Mouse (Mus musculus): Measurements from ENCODE around the gene Wls. TPM values are rescaled to one million over a fixed set of nuclear protein-coding genes. Genes with fewer than 3 reads are reported as not detected.

Wls gene
- total and polyA plus RNA-seq, 3 experiments, result not detected

DNA sequence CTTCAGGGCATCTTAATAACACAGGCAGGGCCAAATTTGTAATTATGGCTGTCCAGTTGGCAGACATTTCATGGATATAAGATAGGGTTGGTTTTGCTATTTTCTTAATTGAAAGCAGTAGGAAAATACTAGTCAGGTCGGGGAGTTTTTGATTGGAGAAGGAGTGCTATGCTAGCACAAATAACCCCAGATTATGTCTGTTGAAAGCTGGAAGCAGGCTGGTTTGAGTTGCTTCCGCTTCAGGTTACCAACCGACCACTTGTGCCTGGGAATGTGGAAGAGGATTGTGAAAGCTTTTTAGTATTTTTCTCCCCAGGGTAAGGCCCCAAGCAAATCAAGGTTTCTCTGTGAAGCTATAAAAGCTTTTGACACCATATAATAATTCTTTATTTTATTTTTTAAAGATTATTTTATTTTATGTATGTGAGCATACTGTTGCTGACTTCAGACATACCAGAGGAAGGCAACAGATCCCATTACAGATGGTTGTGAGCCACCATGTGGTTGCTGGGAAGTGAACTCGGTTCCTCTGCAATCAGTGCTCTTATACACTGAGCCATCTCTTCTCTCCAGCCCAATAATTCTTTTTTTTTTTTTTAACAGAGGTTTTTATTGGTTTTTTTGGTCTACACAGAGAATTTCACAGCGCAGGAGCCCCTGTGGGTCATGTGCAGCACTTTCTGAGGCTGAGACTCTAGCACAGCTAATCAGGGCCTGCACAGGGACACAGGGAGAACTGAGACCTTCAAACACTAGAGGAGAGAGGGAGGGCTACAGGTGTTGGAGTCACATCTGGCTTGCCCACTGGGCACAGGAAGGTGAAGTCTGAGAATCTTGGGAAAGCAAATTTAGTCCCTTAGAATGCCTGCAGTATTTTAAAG lies 50.9 kb downstream of the Wls start:
- dilution Hi-C loops (cut with MboI; ENCODE audit: extremely low pct_ligation_motif_present, extremely low pct_unique_long_range_greater_than_20kb, low sequenced_read_pairs), result no loop called here
- Histone ChIP-seq H3K27ac (ENCODE audit: insufficient read depth, low read depth) (no peak overlapping the region), H3K9ac (ENCODE audit: insufficient read depth, low read depth) (no peak overlapping the region)

DNA sequence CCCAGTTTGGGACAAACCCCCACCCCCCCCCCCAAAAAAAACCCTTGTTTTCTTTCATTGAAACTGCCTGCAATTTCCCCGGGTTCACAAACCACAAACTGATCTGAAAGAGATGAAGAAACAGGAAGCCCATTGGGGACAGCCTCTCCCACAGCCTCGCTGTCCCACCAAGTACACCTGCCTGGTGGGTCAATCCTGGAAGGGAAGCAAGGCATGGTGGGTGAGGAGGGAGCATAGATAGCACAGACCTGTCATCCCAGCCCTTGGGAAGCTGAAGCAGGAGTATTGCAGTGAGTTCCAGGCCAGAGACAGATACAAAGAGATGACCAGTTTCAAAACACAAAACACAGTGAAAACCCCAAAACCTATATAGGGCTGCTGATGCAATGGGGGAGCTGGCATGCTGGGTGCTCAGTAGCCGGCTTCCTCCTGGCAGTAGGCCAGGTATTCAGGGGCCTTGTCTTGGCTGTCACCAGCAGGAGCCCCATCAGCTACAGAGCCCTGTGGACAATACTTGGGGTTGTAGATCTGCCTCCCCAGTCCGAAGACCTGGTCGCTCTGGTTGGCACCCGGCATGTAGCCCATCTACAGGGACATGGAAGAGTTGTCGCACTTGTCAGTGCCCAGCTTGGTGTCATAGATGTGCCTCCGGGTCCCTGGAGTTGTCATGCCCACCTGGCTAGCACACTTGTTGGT lies 51.7 kb downstream of the Wls start:
- peaks cover 0 to 8% of the 10 kb centered on the region in 2 experiments; a peak in 2 of 4 replicates for H3K4me1 ChIP-seq (ENCODE audit: control insufficient read depth in 1 of 2, insufficient read depth in 2 of 2)
- H3K4me3 ChIP-seq (replicated peaks in 1 of 3; ENCODE audit: low read depth in 2 of 3, low read length in 2 of 3, poor library complexity in 1 of 3), result no peak overlapping the region
- no peaks in the 10 kb centered on the region for H3K79me2 ChIP-seq (replicated peaks; ENCODE audit: control insufficient read depth, extremely low read depth, insufficient read depth, poor library complexity, severe bottlenecking)
- H3K9ac ChIP-seq (ENCODE audit: insufficient read depth, low read depth), result no peak overlapping the region
- TF ChIP-seq CHD2 (IDR thresholded peaks at IDR 0.05; ENCODE audit: low read length), result no peak
- no peak for TF ChIP-seq RAD21 (IDR thresholded peaks at IDR 0.05; ENCODE audit: low read depth, low read length)
- no peak for TF ChIP-seq MEF2A (IDR thresholded peaks at IDR 0.05; ENCODE audit: borderline replicate concordance, low read depth, low read length)
- no peak for TF ChIP-seq MAX (IDR thresholded peaks at IDR 0.05; ENCODE audit: low read length)
- TF ChIP-seq SIN3A (IDR thresholded peaks at IDR 0.05; ENCODE audit: low read length), result no peak
- no peak for TF ChIP-seq TBP (conservative IDR thresholded peaks at IDR 0.05; ENCODE audit: low read depth, low read length)
- TF ChIP-seq ZNF384 (IDR thresholded peaks at IDR 0.05; ENCODE audit: low read depth, low read length), result no peak
- TF ChIP-seq USF1 (IDR thresholded peaks at IDR 0.05; ENCODE audit: low read depth, low read length), result no peak
- no peak for TF ChIP-seq MAFK (IDR thresholded peaks at IDR 0.05; ENCODE audit: insufficient replicate concordance, low read length)
- TF ChIP-seq E2F4 (IDR thresholded peaks at IDR 0.05; ENCODE audit: insufficient replicate concordance, low read depth, low read length), result no peak
- TF ChIP-seq ZC3H11A (IDR thresholded peaks at IDR 0.05; ENCODE audit: low read depth, low read length), result no peak
- dilution Hi-C loops (cut with MboI; ENCODE audit: extremely low pct_ligation_motif_present, extremely low pct_unique_long_range_greater_than_20kb, low sequenced_read_pairs) (no loop called here), in situ Hi-C loops (cut with MboI; ENCODE audit: low pct_ligation_motif_present, low pct_unique_long_range_greater_than_20kb, low sequenced_read_pairs) (no loop called here)
- H3K27ac ChIP-seq (ENCODE audit: insufficient read depth, low read depth), result no peak overlapping the region
- H3K36me3 ChIP-seq (replicated peaks in 1 of 2; ENCODE audit: control insufficient read depth in 1 of 2, insufficient read depth in 1 of 2, low read length in 1 of 2), result no peaks in the 10 kb centered on the region
- no peaks in the 10 kb centered on the region for H3K9me3 ChIP-seq (replicated peaks; ENCODE audit: low read length)
- H3K4me2 ChIP-seq (ENCODE audit: insufficient read depth, low read depth, poor library complexity, severe bottlenecking), result no peak overlapping the region
- no peak for DNase-seq (ENCODE audit: extremely low read depth)
- H3K27me3 ChIP-seq (replicated peaks), result no peaks in the 10 kb centered on the region

More for the DNA sequence above, 50.9 kb downstream of the Wls start:
- H3K36me3 ChIP-seq (replicated peaks in 1 of 2; ENCODE audit: control insufficient read depth in 1 of 2, insufficient read depth in 1 of 2, low read length in 1 of 2), result no peaks in the 10 kb centered on the region
- in situ Hi-C loops (cut with MboI; ENCODE audit: low pct_ligation_motif_present, low pct_unique_long_range_greater_than_20kb, low sequenced_read_pairs), result no loop called here
- no peak for DNase-seq (ENCODE audit: extremely low read depth)
- no peak overlapping the region for H3K4me2 ChIP-seq (ENCODE audit: insufficient read depth, low read depth, poor library complexity, severe bottlenecking)
- H3K4me1 ChIP-seq (ENCODE audit: control insufficient read depth in 1 of 2, insufficient read depth in 2 of 2), result peaks cover 0 to 8% of the 10 kb centered on the region in 2 experiments; a peak in 2 of 4 replicates
- H3K9me3 ChIP-seq (replicated peaks; ENCODE audit: low read length), result no peaks in the 10 kb centered on the region
- no peak overlapping the region for H3K4me3 ChIP-seq (replicated peaks in 1 of 3; ENCODE audit: low read depth in 2 of 3, low read length in 2 of 3, poor library complexity in 1 of 3)
- H3K79me2 ChIP-seq (replicated peaks; ENCODE audit: control insufficient read depth, extremely low read depth, insufficient read depth, poor library complexity, severe bottlenecking), result no peaks in the 10 kb centered on the region
- TF ChIP-seq ELF1 (IDR thresholded peaks at IDR 0.05; ENCODE audit: low read depth, low read length) (no peak), SIN3A (IDR thresholded peaks at IDR 0.05; ENCODE audit: low read length) (no peak), RAD21 (IDR thresholded peaks at IDR 0.05; ENCODE audit: low read depth, low read length) (peak; percentile 24), SMC3 (IDR thresholded peaks at IDR 0.05; ENCODE audit: low read depth, low read length) (peak; percentile 36), TCF12 (IDR thresholded peaks at IDR 0.05; ENCODE audit: low read depth, low read length) (no peak), CTCF (conservative IDR thresholded peaks at IDR 0.05 in 1 of 2, IDR thresholded peaks at IDR 0.05 in 1 of 2; ENCODE audit: low read depth in 2 of 2, low read length in 2 of 2) (peak in 1 of 2 experiments; percentile 22; a peak in 1 of 4 replicates), E2F4 (IDR thresholded peaks at IDR 0.05; ENCODE audit: insufficient replicate concordance, low read depth, low read length) (no peak)
- no peaks in the 10 kb centered on the region for H3K27me3 ChIP-seq (replicated peaks)
